Mouse (Mus musculus) thymus, adult 2 months (tissue): ENCODE results near the gene Stx4a.

Source experiments
- CTCF ChIP-seq: fragments of 200-500 bp; IDR thresholded peaks from 2 replicates; pipeline ENCODE4 v1.5.1; 2012; ENCODE audit warnings: mild to moderate bottlenecking, control low read depth, low read length, moderate library complexity, borderline replicate concordance; ENCODE audit not compliant: control insufficient read depth, poor library complexity, insufficient read depth; ENCODE audit errors: extremely low read depth
- POLR2A ChIP-seq: fragments of 200-500 bp; IDR thresholded peaks from 2 replicates; pipeline ENCODE4 v1.6.1; 2012; ENCODE audit warnings: mild to moderate bottlenecking, low read length, control low read depth, moderate library complexity; ENCODE audit not compliant: control insufficient read depth, poor library complexity, insufficient read depth; ENCODE audit errors: extremely low read depth

DNA sequence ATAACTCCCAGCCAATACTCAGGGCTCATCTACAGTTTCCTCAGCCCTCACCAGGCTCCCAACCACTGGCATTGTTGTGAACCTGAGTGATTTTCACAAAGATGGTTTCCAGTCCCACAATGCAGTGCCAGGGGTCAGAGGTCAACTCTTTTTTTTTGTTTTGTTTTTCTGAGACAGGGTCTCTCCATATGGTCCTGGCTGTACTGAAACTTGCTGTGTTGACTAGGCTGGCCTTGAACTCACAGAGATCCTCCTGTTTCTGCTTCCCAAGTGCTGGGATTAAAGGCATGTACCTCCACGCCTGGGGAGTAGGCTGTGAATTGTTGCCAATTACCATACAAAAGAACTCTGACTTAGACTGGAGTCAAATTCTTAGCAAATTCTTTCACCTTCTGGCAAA is 14.2 kb upstream of the Stx4a start:
- TF ChIP-seq CTCF = no peak
- TF ChIP-seq POLR2A = no peak
